In genomic region chr4:105109990-105110683, GRCm38 (mm10) we compare ENCODE assay signal across 8 mouse cellular contexts. TPM values are rescaled to one million over a fixed set of nuclear protein-coding genes. Genes with fewer than 3 reads are reported as not detected.
DNase-seq lines count a peak whose midpoint lies in the region; ATAC-seq and TF ChIP-seq lines count a peak whose summit lies in the region.

No protein-coding gene starts in this region.

- peak overlapping the region; percentile 65 for H3K27ac ChIP-seq in midbrain, embryonic 12.5 days (replicated peaks)

- H3K27me3 ChIP-seq in midbrain, embryonic 12.5 days: peaks cover 7% of the 10 kb centered on the region; the same call in 1 of the 2 replicates

- no peak for DNase-seq in lung, adult 2 months
- DNase-seq in lung, postnatal 10 days: no peak
- DNase-seq in cerebellum, adult 9-10 months: peak; percentile 80
- peak; percentile 19 to 32 for DNase-seq in frontal cortex, postnatal 25 days (ENCODE audit: low spot score in 2 of 2)
- DNase-seq in left cerebral cortex, adult 8-10 months (ENCODE audit: low spot score in 2 of 2): peak; percentile 48 to 69
- DNase-seq in MN1 (ENCODE audit: low spot score) (no peak), adipocyte (ENCODE audit: low spot score) (no peak)

- H3K4me1 ChIP-seq in lung, adult 2 months (ENCODE audit: control insufficient read depth, insufficient read depth, low read length): peaks cover 4% of the 10 kb centered on the region
- peaks cover 15% of the 10 kb centered on the region; the same call in 1 of the 2 replicates for H3K4me1 ChIP-seq in midbrain, embryonic 12.5 days

- no peaks in the 10 kb centered on the region for H3K9me3 ChIP-seq in midbrain, embryonic 12.5 days

- no peak; the same call in 1 of the 2 replicates for TF ChIP-seq POLR2A in lung, adult 2 months (IDR thresholded peaks at IDR 0.05; ENCODE audit: borderline replicate concordance, extremely low read depth, low read depth, low read length)

- peak overlapping the region; percentile 92 for H3K4me2 ChIP-seq in midbrain, embryonic 12.5 days (replicated peaks)

- H3K9ac ChIP-seq in midbrain, embryonic 12.5 days (replicated peaks): peak overlapping the region; percentile 82

- TF ChIP-seq CTCF in lung, adult 2 months (IDR thresholded peaks at IDR 0.05; ENCODE audit: insufficient read depth, low read length): no peak

- H3K4me3 ChIP-seq in lung, adult 2 months (replicated peaks; ENCODE audit: extremely low read depth, low read depth, low read length): peak overlapping the region; percentile 67
- H3K4me3 ChIP-seq in midbrain, embryonic 12.5 days: peak overlapping the region; percentile 77

- WGBS in lung, adult 2 months: 4% methylated on average over 24 of the region's 24 CpGs
- WGBS in midbrain, embryonic 12.5 days: 2% methylated on average over 24 of the region's 24 CpGs

- peak; percentile 76 for ATAC-seq in midbrain, embryonic 12.5 days (ENCODE audit: low FRiP score, low read depth)

- no peaks in the 10 kb centered on the region for H3K36me3 ChIP-seq in midbrain, embryonic 12.5 days

RNA-seq across cellular contexts. Expression of gene Prkaa2, which starts 0.4 kb away (rescaled TPM):
- polyA plus RNA-seq in lung, adult 2 months (2012; rRNA removed): 2.7 and 5.2 TPM in 2 replicates
- 10 to 100 TPM; 28.1 to 33.4 (median 28.7) TPM for total RNA-seq in left cerebral cortex, adult 8-10 months (2022)
- 6.2 TPM in 2 replicates for polyA plus RNA-seq in midbrain, embryonic 12.5 days (2016; fragmentation: Nextera tagmentation; extraction: Ambion mirVana)

RNA-seq across cellular contexts. Expression of gene Plpp3, which starts 47.0 kb away (rescaled TPM):
- 170 and 187 TPM in 2 replicates for polyA plus RNA-seq in lung, adult 2 months (2012; rRNA removed)
- total RNA-seq in left cerebral cortex, adult 8-10 months (2022): 100 to 1,000 TPM; 191 to 207 (median 194) TPM
- polyA plus RNA-seq in midbrain, embryonic 12.5 days (2016; fragmentation: Nextera tagmentation; extraction: Ambion mirVana): 57.7 and 66.4 TPM in 2 replicates

Comparison
In these comparisons a context has a peak if more than half of its experiments do, and no peak if none do; other contexts are left out.
1. DNase-seq: peak in cerebellum, adult 9-10 months (single experiment), frontal cortex, postnatal 25 days (2 of 2) and left cerebral cortex, adult 8-10 months (2 of 2); none in lung, adult 2 months (single experiment), lung, postnatal 10 days (single experiment), MN1 (single experiment) and adipocyte (single experiment).